Mouse (Mus musculus) spleen, adult 2 months (tissue): Measurements from ENCODE around the gene 3300002I08Rik.

Experiments used
- CTCF ChIP-seq: fragments of 200-500 bp; IDR thresholded peaks from 2 replicates; pipeline ENCODE4 v1.5.1; 2011; ENCODE audit warnings: mild to moderate bottlenecking, inconsistent platforms; ENCODE audit not compliant: insufficient read depth, insufficient read length, insufficient replicate concordance; ENCODE audit errors: extremely low read depth
- POLR2A ChIP-seq: fragments of 200-500 bp; IDR thresholded peaks from 2 replicates; pipeline ENCODE4 v1.6.1; 2011; ENCODE audit warnings: low read depth, low read length, inconsistent platforms

GRCm38 (mm10) chr2:150316140-150316539 lies 46.4 kb downstream of the 3300002I08Rik start:
- TF ChIP-seq CTCF: no peak
- no peak for TF ChIP-seq POLR2A
